29 mouse cellular contexts compared by ENCODE assay signal in genomic region chr11:117803166-117803688, GRCm38 (mm10). TPM values are rescaled to one million over a fixed set of nuclear protein-coding genes. Genes with fewer than 3 reads are reported as not detected.
DNase-seq lines count a peak whose midpoint lies in the region; ATAC-seq and TF ChIP-seq lines count a peak whose summit lies in the region.
"Had no signal": no experiment of that assay in that cellular context is flagged by ENCODE, and none has a peak within 500 bp of the region (broad histone marks: within the 10 kb centered on the region; RNA-seq: fewer than 3 reads in every experiment).

No protein-coding gene starts in this region.

- peak overlapping the region; percentile 1; the same call in 1 of the 2 replicates for H3K27ac ChIP-seq in heart, embryonic 10.5 days
- H3K27ac ChIP-seq in MEL (ENCODE audit: control insufficient read depth, low read depth, low read length) = no peak overlapping the region
- H3K27ac ChIP-seq in liver, embryonic 13.5 days = peak overlapping the region; percentile 99
- H3K27ac ChIP-seq: embryonic facial prominence, embryonic 12.5 days; forebrain, embryonic 13.5 days; hindbrain, embryonic 14.5 days; layer of hippocampus, adult 2 months; limb, embryonic 12.5 days; midbrain, embryonic 15.5 days; neural tube, embryonic 13.5 days had no signal

- no peaks in the 10 kb centered on the region for H3K9me3 ChIP-seq in heart, embryonic 10.5 days
- H3K9me3 ChIP-seq in MEL (replicated peaks; ENCODE audit: insufficient read depth, low read length) = no peaks in the 10 kb centered on the region
- H3K9me3 ChIP-seq in liver, embryonic 13.5 days (replicated peaks) = no peaks in the 10 kb centered on the region
- H3K9me3 ChIP-seq: embryonic facial prominence, embryonic 12.5 days; forebrain, embryonic 13.5 days; limb, embryonic 12.5 days; midbrain, embryonic 15.5 days; neural tube, embryonic 13.5 days had no signal

- TF ChIP-seq EP300 in MEL (IDR thresholded peaks at IDR 0.05; ENCODE audit: low read depth in 1 of 2, low read length in 2 of 2) = no peak

- TF ChIP-seq CTCF in MEL (IDR thresholded peaks at IDR 0.05 in 2 of 3, conservative IDR thresholded peaks at IDR 0.05 in 1 of 3; ENCODE audit: control insufficient read depth in 1 of 3, insufficient read depth in 1 of 3, low read depth in 2 of 3, low read length in 3 of 3, poor library complexity in 1 of 3, severe bottlenecking in 1 of 3) = no peak

- peaks cover 4% of the 10 kb centered on the region; the same call in 1 of the 2 replicates for H3K27me3 ChIP-seq in heart, embryonic 10.5 days (ENCODE audit: insufficient read depth, poor library complexity, severe bottlenecking)
- no peaks in the 10 kb centered on the region for H3K27me3 ChIP-seq in MEL (ENCODE audit: control insufficient read depth in 1 of 2, insufficient read depth in 2 of 2, low read length in 2 of 2)
- no peaks in the 10 kb centered on the region for H3K27me3 ChIP-seq in liver, embryonic 13.5 days
- H3K27me3 ChIP-seq: embryonic facial prominence, embryonic 12.5 days; forebrain, embryonic 13.5 days; midbrain, embryonic 15.5 days; neural tube, embryonic 13.5 days; Patski had no signal

- peaks cover 19% of the 10 kb centered on the region for H3K4me1 ChIP-seq in heart, embryonic 10.5 days
- peaks cover 9 to 16% of the 10 kb centered on the region in 2 experiments for H3K4me1 ChIP-seq in MEL (ENCODE audit: control insufficient read depth in 1 of 2, insufficient read depth in 2 of 2, low read length in 2 of 2)
- H3K4me1 ChIP-seq in liver, embryonic 13.5 days (replicated peaks) = peaks cover 90% of the 10 kb centered on the region
- H3K4me1 ChIP-seq: forebrain, embryonic 13.5 days; midbrain, embryonic 15.5 days; neural tube, embryonic 13.5 days had no signal

- no peaks in the 10 kb centered on the region for H3K36me3 ChIP-seq in heart, embryonic 10.5 days
- peaks cover 0 to 12% of the 10 kb centered on the region in 2 experiments; a peak in 2 of 4 replicates for H3K36me3 ChIP-seq in MEL (ENCODE audit: control insufficient read depth in 1 of 2, insufficient read depth in 2 of 2, low read length in 2 of 2)
- H3K36me3 ChIP-seq in liver, embryonic 13.5 days = peaks cover 86% of the 10 kb centered on the region
- H3K36me3 ChIP-seq: embryonic facial prominence, embryonic 12.5 days; limb, embryonic 12.5 days; midbrain, embryonic 15.5 days; neural tube, embryonic 13.5 days had no signal

- H3K9ac ChIP-seq in MEL (ENCODE audit: control insufficient read depth, low read depth, low read length, poor library complexity, severe bottlenecking) = no peak overlapping the region
- H3K9ac ChIP-seq in liver, embryonic 13.5 days = peak overlapping the region; percentile 95
- H3K9ac ChIP-seq: embryonic facial prominence, embryonic 12.5 days; forebrain, embryonic 13.5 days; hindbrain, embryonic 14.5 days; limb, embryonic 12.5 days; midbrain, embryonic 15.5 days; neural tube, embryonic 13.5 days had no signal

- no peak overlapping the region for H3K4me3 ChIP-seq in heart, embryonic 10.5 days
- H3K4me3 ChIP-seq in MEL (ENCODE audit: control insufficient read depth in 1 of 2, insufficient read depth in 1 of 2, low read depth in 2 of 2, low read length in 2 of 2) = no peak overlapping the region
- H3K4me3 ChIP-seq in liver, embryonic 13.5 days (replicated peaks) = peak overlapping the region; percentile 80
- H3K4me3 ChIP-seq: embryonic facial prominence, embryonic 12.5 days; forebrain, embryonic 13.5 days; layer of hippocampus, adult 2 months; limb, embryonic 12.5 days; midbrain, embryonic 15.5 days; myocyte; neural tube, embryonic 13.5 days had no signal

- H3K4me2 ChIP-seq in liver, embryonic 13.5 days = peak overlapping the region; percentile 81
- H3K4me2 ChIP-seq: embryonic facial prominence, embryonic 12.5 days; forebrain, embryonic 13.5 days; hindbrain, embryonic 14.5 days; limb, embryonic 12.5 days; midbrain, embryonic 15.5 days; neural tube, embryonic 13.5 days had no signal

- no peaks in the 10 kb centered on the region for H3K79me2 ChIP-seq in MEL (ENCODE audit: control insufficient read depth, insufficient read depth, low read length, poor library complexity)

- WGBS in heart, embryonic 10.5 days = 86% methylated on average over 3 of the region's 3 CpGs
- 80% methylated on average over 3 of the region's 3 CpGs for WGBS in liver, embryonic 13.5 days (ENCODE audit: insufficient replicate concordance)

- no peak for TF ChIP-seq POLR2A in MEL (IDR thresholded peaks at IDR 0.05; ENCODE audit: control insufficient read depth in 1 of 2, insufficient read depth in 1 of 2, low read depth in 1 of 2, low read length in 2 of 2, poor library complexity in 1 of 2)

- intact Hi-C loops in heart, postnatal 14 days (cut with DNase I) = no loop called here

- DNase-seq in heart, embryonic 10.5 days (ENCODE audit: low spot score) = no peak
- DNase-seq in heart, postnatal 14 days = no peak
- peak; percentile 30 for DNase-seq in MEL (ENCODE audit: low read depth, low spot score)
- DNase-seq in liver, embryonic 13.5 days = no peak
- DNase-seq in heart, postnatal 4 days = no peak
- DNase-seq: cerebellum, adult 18-20 months; cerebellum, postnatal 14 days; heart, adult 18-20 months; heart, postnatal 36 days; kidney, postnatal 25 days; lung, adult 2 months; thymus, postnatal 14 days had no signal

- ATAC-seq in liver, embryonic 13.5 days (ENCODE audit: low read depth) = no peak
- peak; percentile 45; the same call in 1 of the 2 replicates for ATAC-seq in megakaryocyte progenitor cell, adult 5-6 weeks (replicated peaks; ENCODE audit: poor library complexity)
- ATAC-seq in frontal cortex, adult (ENCODE audit: low TSS enrichment) = no peak
- ATAC-seq: CD4-positive, CD25-positive, alpha-beta regulatory T cell, adult 4 months; forebrain, embryonic 13.5 days; midbrain, embryonic 15.5 days; Patski had no signal

- no peak for TF ChIP-seq RAD21 in MEL (IDR thresholded peaks at IDR 0.05; ENCODE audit: low read depth, low read length)

TF ChIP-seq in MEL, 35 proteins besides CTCF, POLR2A, EP300 and RAD21 (continues in another document):
- TF ChIP-seq KAT2A (conservative IDR thresholded peaks at IDR 0.05; ENCODE audit: low read depth, low read length) (no peak), MXI1 (IDR thresholded peaks at IDR 0.05; ENCODE audit: low read depth, low read length) (no peak), NRF1 (IDR thresholded peaks at IDR 0.05; ENCODE audit: insufficient read depth, low read depth, low read length, poor library complexity, severe bottlenecking) (no peak)

RNA-seq across cellular contexts. Expression of gene 6030468B19Rik, which starts 5.8 kb away (rescaled TPM):
- polyA plus RNA-seq in heart, embryonic 10.5 days (2016; fragmentation: Nextera tagmentation; extraction: Ambion mirVana) = 4.3 and 4.8 TPM in 2 replicates
- total RNA-seq in heart, postnatal 14 days (2021) = not detected
- total RNA-seq in MEL (2012; rRNA removed) = 1.1 and 2.7 TPM in 2 replicates
- polyA plus RNA-seq in MEL (2012; ENCODE audit: insufficient read depth in 1 of 2, insufficient read length in 2 of 2, low read depth in 1 of 2, low replicate concordance in 2 of 2, missing spikeins in 1 of 2) = 1 to 10 TPM in 1 of 2 experiments, not detected in 1; 5.1 TPM
- 78.8 and 85.7 TPM in 2 replicates for polyA plus RNA-seq in liver, embryonic 13.5 days (2015; fragmentation: Nextera tagmentation; extraction: Ambion mirVana)
- total RNA-seq in megakaryocyte progenitor cell, adult 5-6 weeks (2015) = 0.37 and 0.76 TPM in 2 replicates
- total RNA-seq in megakaryocyte progenitor cell, adult 5-6 weeks (2017) = not detected in 2 replicates
- total RNA-seq in heart, postnatal 4 days (2021) = not detected
- total RNA-seq: adrenal gland, adult 18-20 months; ES-E14; gastrocnemius, adult 8-10 months; heart, adult 18-20 months; heart, postnatal 36 days had no signal
- polyA plus RNA-seq: forebrain, embryonic 13.5 days; kidney, embryonic 14.5 days; midbrain, embryonic 15.5 days; myocyte; Patski had no signal

RNA-seq across cellular contexts. Expression of gene Gm20708, which starts 6.2 kb away (rescaled TPM):
- 1.1 TPM in 2 replicates for polyA plus RNA-seq in heart, embryonic 10.5 days (2016; fragmentation: Nextera tagmentation; extraction: Ambion mirVana)
- total RNA-seq in heart, postnatal 14 days (2021) = 1 to 10 TPM in 1 of 2 experiments, under 1 TPM in 1; 0.98 to 2.3 TPM
- 0.46 and 0.85 TPM in 2 replicates for total RNA-seq in MEL (2012; rRNA removed)
- under 1 TPM in 1 of 2 experiments, not detected in 1; 0.70 TPM for polyA plus RNA-seq in MEL (2012; ENCODE audit: insufficient read depth in 1 of 2, insufficient read length in 2 of 2, low read depth in 1 of 2, low replicate concordance in 2 of 2, missing spikeins in 1 of 2)
- 0.30 TPM in 1 of 2 replicates, not detected in the other for polyA plus RNA-seq in liver, embryonic 13.5 days (2015; fragmentation: Nextera tagmentation; extraction: Ambion mirVana)
- total RNA-seq in megakaryocyte progenitor cell, adult 5-6 weeks (2015) = 2.2 and 2.5 TPM in 2 replicates
- 0.92 TPM in 1 of 2 replicates, not detected in the other for total RNA-seq in megakaryocyte progenitor cell, adult 5-6 weeks (2017)
- total RNA-seq in heart, postnatal 4 days (2021) = 1 to 10 TPM; 2.7 to 3.5 TPM
- polyA plus RNA-seq: intestine, embryonic 14.5 days; lung, adult 2 months had no signal

RNA-seq across cellular contexts. Expression of gene Syngr2, which starts 6.2 kb away (rescaled TPM):
- 68.1 and 76.3 TPM in 2 replicates for polyA plus RNA-seq in heart, embryonic 10.5 days (2016; fragmentation: Nextera tagmentation; extraction: Ambion mirVana)
- total RNA-seq in heart, postnatal 14 days (2021) = 100 to 1,000 TPM; 108 to 109 TPM
- 160 and 189 TPM in 2 replicates for total RNA-seq in MEL (2012; rRNA removed)
- polyA plus RNA-seq in MEL (2012; ENCODE audit: insufficient read depth in 1 of 2, insufficient read length in 2 of 2, low read depth in 1 of 2, low replicate concordance in 2 of 2, missing spikeins in 1 of 2) = 100 to 1,000 TPM in 1 of 2 experiments, not detected in 1; 384 TPM
- 50.5 and 55.3 TPM in 2 replicates for polyA plus RNA-seq in liver, embryonic 13.5 days (2015; fragmentation: Nextera tagmentation; extraction: Ambion mirVana)
- total RNA-seq in megakaryocyte progenitor cell, adult 5-6 weeks (2015) = 223 and 243 TPM in 2 replicates
- total RNA-seq in megakaryocyte progenitor cell, adult 5-6 weeks (2017) = 154 and 164 TPM in 2 replicates
- 10 to 100 TPM; 81.2 to 85.1 TPM for total RNA-seq in heart, postnatal 4 days (2021)

RNA-seq across cellular contexts. Expression of gene Tmc6, which starts 21.2 kb away (rescaled TPM):
- polyA plus RNA-seq in heart, embryonic 10.5 days (2016; fragmentation: Nextera tagmentation; extraction: Ambion mirVana) = 30.6 and 33.3 TPM in 2 replicates
- 10 to 100 TPM; 27.0 to 30.2 TPM for total RNA-seq in heart, postnatal 14 days (2021)
- total RNA-seq in MEL (2012; rRNA removed) = 52.0 and 61.2 TPM in 2 replicates
- 10 to 100 TPM in 1 of 2 experiments, not detected in 1; 48.8 TPM for polyA plus RNA-seq in MEL (2012; ENCODE audit: insufficient read depth in 1 of 2, insufficient read length in 2 of 2, low read depth in 1 of 2, low replicate concordance in 2 of 2, missing spikeins in 1 of 2)
- polyA plus RNA-seq in liver, embryonic 13.5 days (2015; fragmentation: Nextera tagmentation; extraction: Ambion mirVana) = 53.0 and 53.7 TPM in 2 replicates
- 34.0 and 50.6 TPM in 2 replicates for total RNA-seq in megakaryocyte progenitor cell, adult 5-6 weeks (2015)
- total RNA-seq in megakaryocyte progenitor cell, adult 5-6 weeks (2017) = 8.6 and 13.1 TPM in 2 replicates
- total RNA-seq in heart, postnatal 4 days (2021) = 10 to 100 TPM; 26.4 to 28.6 TPM

RNA-seq across cellular contexts. Expression of gene Tmc8, which starts 21.4 kb away (rescaled TPM):
- polyA plus RNA-seq in heart, embryonic 10.5 days (2016; fragmentation: Nextera tagmentation; extraction: Ambion mirVana) = 3.7 and 3.9 TPM in 2 replicates
- 1 to 10 TPM; 5.0 to 7.3 TPM for total RNA-seq in heart, postnatal 14 days (2021)
- 15.4 TPM in 2 replicates for total RNA-seq in MEL (2012; rRNA removed)
- polyA plus RNA-seq in MEL (2012; ENCODE audit: insufficient read depth in 1 of 2, insufficient read length in 2 of 2, low read depth in 1 of 2, low replicate concordance in 2 of 2, missing spikeins in 1 of 2) = 10 to 100 TPM in 1 of 2 experiments, not detected in 1; 23.5 TPM
- 16.0 and 16.2 TPM in 2 replicates for polyA plus RNA-seq in liver, embryonic 13.5 days (2015; fragmentation: Nextera tagmentation; extraction: Ambion mirVana)
- 2.1 and 3.1 TPM in 2 replicates for total RNA-seq in megakaryocyte progenitor cell, adult 5-6 weeks (2015)
- 2.0 and 2.1 TPM in 2 replicates for total RNA-seq in megakaryocyte progenitor cell, adult 5-6 weeks (2017)
- total RNA-seq in heart, postnatal 4 days (2021) = 1 to 10 TPM; 3.1 to 3.3 TPM
